ENCODE assay signal across 12 mouse cellular contexts in genomic region chr17:47178705-47179104, GRCm38 (mm10).
DNase-seq lines count a peak whose midpoint lies in the region; ATAC-seq and TF ChIP-seq lines count a peak whose summit lies in the region.
"Had no signal": no experiment of that assay in that cellular context is flagged by ENCODE, and none has a peak within 500 bp of the region (broad histone marks: within the 10 kb centered on the region; RNA-seq: fewer than 3 reads in every experiment).

No protein-coding gene starts in this region.

- H3K4me2 ChIP-seq in heart, embryonic 16.5 days (ENCODE audit: low read depth, low read length) = no peak overlapping the region
- peak overlapping the region; percentile 31; the same call in 1 of the 2 replicates for H3K4me2 ChIP-seq in embryonic facial prominence, embryonic 14.5 days (ENCODE audit: low read depth, low read length)
- no peak overlapping the region for H3K4me2 ChIP-seq in limb, embryonic 11.5 days (ENCODE audit: low read depth, severe bottlenecking)
- H3K4me2 ChIP-seq: midbrain, embryonic 12.5 days had no signal

- intact Hi-C loops in heart, adult 2 months (cut with DNase I) = no loop called here
- intact Hi-C loops in left cerebral cortex, postnatal 10 days (cut with DNase I) = no loop called here

- TF ChIP-seq POLR2A in heart, adult 2 months (IDR thresholded peaks at IDR 0.05; ENCODE audit: insufficient read depth, low read depth, low read length) = no peak

- no peak for TF ChIP-seq CTCF in heart, adult 2 months (IDR thresholded peaks at IDR 0.05)

- no peak for DNase-seq in heart, adult 2 months
- peak; percentile 48 for DNase-seq in 416B (ENCODE audit: low read depth)
- no peak for DNase-seq in embryonic facial prominence, embryonic 14.5 days (ENCODE audit: low spot score)
- peak; percentile 52 for DNase-seq in limb, embryonic 11.5 days (ENCODE audit: low spot score)
- DNase-seq in T-cell, adult 2 months (ENCODE audit: low spot score) = no peak
- DNase-seq in cerebellum, adult 9-11 months = no peak
- no peak for DNase-seq in left cerebral cortex, postnatal 10 days (ENCODE audit: extremely low spot score in 1 of 2, low spot score in 2 of 2)
- DNase-seq: heart, adult 11 months; left cerebral cortex, postnatal 4 days; retina, postnatal 1 day had no signal

- no peaks in the 10 kb centered on the region for H3K9me3 ChIP-seq in heart, embryonic 16.5 days (replicated peaks; ENCODE audit: control insufficient read depth, low read length)
- no peaks in the 10 kb centered on the region for H3K9me3 ChIP-seq in embryonic facial prominence, embryonic 14.5 days (ENCODE audit: control insufficient read depth, low read length)
- no peaks in the 10 kb centered on the region for H3K9me3 ChIP-seq in limb, embryonic 11.5 days (ENCODE audit: control insufficient read depth, low read length)
- H3K9me3 ChIP-seq: midbrain, embryonic 12.5 days had no signal

- H3K4me3 ChIP-seq in heart, embryonic 16.5 days (ENCODE audit: low read length) = no peak overlapping the region
- H3K4me3 ChIP-seq in heart, adult 2 months = no peak overlapping the region
- H3K4me3 ChIP-seq in embryonic facial prominence, embryonic 14.5 days (ENCODE audit: low read depth, low read length) = no peak overlapping the region
- no peak overlapping the region for H3K4me3 ChIP-seq in limb, embryonic 11.5 days (ENCODE audit: low read depth, low read length)
- H3K4me3 ChIP-seq: midbrain, embryonic 12.5 days had no signal

- H3K9ac ChIP-seq in heart, embryonic 16.5 days (ENCODE audit: low read length) = no peak overlapping the region
- no peak overlapping the region for H3K9ac ChIP-seq in heart, adult 2 months (ENCODE audit: low read depth, low read length)
- no peak overlapping the region for H3K9ac ChIP-seq in embryonic facial prominence, embryonic 14.5 days (ENCODE audit: low read depth, low read length)
- H3K9ac ChIP-seq in limb, embryonic 11.5 days (ENCODE audit: low read length) = no peak overlapping the region
- H3K9ac ChIP-seq: midbrain, embryonic 12.5 days had no signal

- no peak for TF ChIP-seq EP300 in heart, adult 2 months (IDR thresholded peaks at IDR 0.05; ENCODE audit: insufficient read depth, low read depth, low read length)

- no peaks in the 10 kb centered on the region for H3K79me2 ChIP-seq in heart, adult 2 months (replicated peaks; ENCODE audit: control insufficient read depth, insufficient read depth, low read length)

- WGBS in heart, embryonic 16.5 days = 61% methylated on average over 5 of the region's 5 CpGs
- WGBS in heart, adult 2 months = 68% methylated on average over 5 of the region's 5 CpGs
- WGBS in embryonic facial prominence, embryonic 14.5 days = 22% methylated on average over 5 of the region's 5 CpGs
- WGBS in limb, embryonic 11.5 days = 20% methylated on average over 5 of the region's 5 CpGs

- H3K36me3 ChIP-seq in heart, embryonic 16.5 days (ENCODE audit: control insufficient read depth, insufficient read depth) = no peaks in the 10 kb centered on the region
- H3K36me3 ChIP-seq in heart, adult 2 months (ENCODE audit: control insufficient read depth, insufficient read depth, low read length) = no peaks in the 10 kb centered on the region
- H3K36me3 ChIP-seq in embryonic facial prominence, embryonic 14.5 days (ENCODE audit: control insufficient read depth, insufficient read depth, low read length) = no peaks in the 10 kb centered on the region
- no peaks in the 10 kb centered on the region for H3K36me3 ChIP-seq in limb, embryonic 11.5 days (ENCODE audit: control insufficient read depth, insufficient read depth, low read length)

- peaks cover 31% of the 10 kb centered on the region for H3K4me1 ChIP-seq in heart, embryonic 16.5 days (ENCODE audit: control insufficient read depth, insufficient read depth, low read length)
- peaks cover 12% of the 10 kb centered on the region for H3K4me1 ChIP-seq in heart, adult 2 months (ENCODE audit: control insufficient read depth, insufficient read depth, low read length)
- peaks cover 22% of the 10 kb centered on the region for H3K4me1 ChIP-seq in embryonic facial prominence, embryonic 14.5 days (ENCODE audit: control insufficient read depth, insufficient read depth, low read length)
- H3K4me1 ChIP-seq in limb, embryonic 11.5 days (ENCODE audit: control insufficient read depth, insufficient read depth, low read length) = peaks cover 20% of the 10 kb centered on the region

- ATAC-seq in heart, embryonic 16.5 days (replicated peaks; ENCODE audit: extremely low read depth, insufficient read depth, low FRiP score) = no peak
- ATAC-seq in embryonic facial prominence, embryonic 14.5 days (ENCODE audit: low read depth) = no peak
- no peak for ATAC-seq in limb, embryonic 11.5 days (ENCODE audit: insufficient number of reproducible peaks, low FRiP score, low TSS enrichment, low read depth)

- no peaks in the 10 kb centered on the region for H3K27me3 ChIP-seq in heart, embryonic 16.5 days (ENCODE audit: control insufficient read depth, insufficient read depth, low read length)
- no peaks in the 10 kb centered on the region for H3K27me3 ChIP-seq in heart, adult 2 months (ENCODE audit: control insufficient read depth, insufficient read depth, low read length)
- H3K27me3 ChIP-seq in embryonic facial prominence, embryonic 14.5 days (replicated peaks; ENCODE audit: control insufficient read depth, insufficient read depth, low read length) = no peaks in the 10 kb centered on the region
- H3K27me3 ChIP-seq in limb, embryonic 11.5 days (ENCODE audit: control insufficient read depth, insufficient read depth, low read length) = no peaks in the 10 kb centered on the region
- H3K27me3 ChIP-seq: midbrain, embryonic 12.5 days had no signal

- peak overlapping the region; percentile 25; the same call in 1 of the 2 replicates for H3K27ac ChIP-seq in heart, embryonic 16.5 days (ENCODE audit: low read length)
- no peak overlapping the region for H3K27ac ChIP-seq in heart, adult 2 months
- peak overlapping the region; percentile 67 for H3K27ac ChIP-seq in embryonic facial prominence, embryonic 14.5 days (replicated peaks; ENCODE audit: low read depth, low read length)
- 0 out of 2 replicates have a peak overlapping the region, but pooled peaks have one; percentile 56 for H3K27ac ChIP-seq in limb, embryonic 11.5 days (replicated peaks; ENCODE audit: low read depth, low read length)
- H3K27ac ChIP-seq: midbrain, embryonic 12.5 days had no signal

Comparison
In these comparisons a context has a peak if more than half of its experiments do, and no peak if none do; other contexts are left out.
1. DNase-seq: peak in 416B (single experiment) and limb, embryonic 11.5 days (single experiment); none in heart, adult 2 months (0 of 2), embryonic facial prominence, embryonic 14.5 days (single experiment), T-cell, adult 2 months (single experiment), cerebellum, adult 9-11 months (single experiment) and left cerebral cortex, postnatal 10 days (0 of 2).